Mouse (Mus musculus) limb, embryonic 13.5 days (tissue): Measurements from ENCODE around the gene Gpc3. TPM values are rescaled to one million over a fixed set of nuclear protein-coding genes. Genes with fewer than 3 reads are reported as not detected.
A peak's percentile ranks its signal among the peaks of the same experiment; 100 is the strongest.

Source experiments
- ATAC-seq: fragments of 200-750 bp; cut with Nextera tagmentation; 2 replicates; pipeline ENCODE4 v1.8.0; 2017; ENCODE audit warnings: low read depth, moderate number of reproducible peaks, moderate TSS enrichment; ENCODE audit not compliant: low FRiP score
- H3K27ac ChIP-seq: fragments of 300-500 bp; sonication (generic); 2 replicates; pipeline ENCODE4 v1.5.1; 2015; ENCODE audit warnings: inconsistent platforms, mild to moderate bottlenecking, moderate library complexity
- H3K27me3 ChIP-seq: fragments of 300-500 bp; sonication (generic); 2 replicates; pipeline ENCODE4 v1.6.1; 2015; ENCODE audit warnings: mild to moderate bottlenecking, inconsistent platforms
- H3K36me3 ChIP-seq: fragments of 300-500 bp; sonication (generic); 2 replicates; pipeline ENCODE4 v1.6.1; 2015; ENCODE audit warnings: inconsistent platforms, mild to moderate bottlenecking, moderate library complexity
- H3K4me1 ChIP-seq: fragments of 300-500 bp; sonication (generic); 2 replicates; pipeline ENCODE4 v1.6.1; 2015; ENCODE audit warnings: inconsistent platforms
- H3K4me2 ChIP-seq: fragments of 300-500 bp; sonication (generic); replicated peaks from 2 replicates; pipeline ENCODE4 v1.6.1; 2015; ENCODE audit warnings: inconsistent platforms, mild to moderate bottlenecking, moderate library complexity
- H3K4me3 ChIP-seq: fragments of 300-500 bp; sonication (generic); 2 replicates; pipeline ENCODE4 v1.5.1; 2015; ENCODE audit warnings: moderate library complexity, mild to moderate bottlenecking, inconsistent platforms
- H3K9ac ChIP-seq: fragments of 300-500 bp; sonication (generic); 2 replicates; pipeline ENCODE4 v1.6.1; 2015; ENCODE audit warnings: mild to moderate bottlenecking, inconsistent platforms
- H3K9me3 ChIP-seq: fragments of 300-500 bp; sonication (generic); 2 replicates; pipeline ENCODE4 v1.6.1; 2016; ENCODE audit warnings: inconsistent platforms
- WGBS: fragments of 180-500 bp; shearing (Covaris S2); methylation state at CpG from one replicate; pipeline ENCODE4 v1.1.7; 2015; 5-methylcytosine and 5-hydroxymethylcytosine counted together
- polyA plus RNA-seq: library from polyadenylated mRNA; unstranded; fragments of >200 nt; fragmentation: Nextera tagmentation; extraction: Ambion mirVana; gene quantifications from 2 replicates; pipeline ENCODE4 v1.2.1, GENCODE M21; 2015

Gene Gpc3
- 1,264 and 1,302 TPM in 2 replicates for polyA plus RNA-seq

DNA sequence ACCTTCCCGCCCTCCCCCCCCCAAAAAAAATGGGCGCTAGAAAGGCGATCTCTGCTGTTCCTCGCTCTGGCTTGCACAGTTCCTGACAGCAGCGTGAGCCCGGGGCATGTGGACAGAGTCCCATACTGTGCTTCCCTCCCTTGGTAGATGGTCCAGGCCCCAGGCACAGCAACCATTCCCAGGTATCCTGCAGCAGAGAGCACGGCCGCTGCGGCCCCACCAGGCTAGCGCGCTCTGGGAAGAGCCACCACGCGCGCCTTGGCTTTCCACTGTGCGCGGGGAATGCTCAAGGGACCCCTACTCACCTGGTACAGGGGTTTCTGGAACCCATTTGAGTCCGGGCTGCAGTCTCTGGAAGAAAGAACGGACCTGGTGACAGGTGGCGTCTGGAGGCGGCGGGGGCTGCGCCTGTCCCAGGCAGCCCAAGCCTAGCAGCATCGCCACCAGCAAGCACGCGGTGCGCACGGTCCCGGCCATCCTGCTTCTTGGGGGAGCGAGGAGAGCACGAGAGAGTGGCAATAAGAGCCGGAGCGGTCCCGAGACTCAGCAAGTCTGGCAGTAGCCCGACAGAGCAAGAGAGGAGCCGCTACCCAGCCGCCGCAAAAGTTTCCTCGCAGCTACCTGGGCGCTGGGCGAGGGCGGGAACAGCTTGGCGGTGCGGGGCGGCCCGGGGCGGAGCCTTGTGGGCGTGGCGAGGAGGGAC is at the start of gene Gpc3:
Gene Gpc3 (minus strand): TSS at position 623 of the 703 bp plus-strand sequence.
- H3K4me3 ChIP-seq, result peak within 1 kb of the TSS; percentile 68
- peak within 1 kb of the TSS; percentile 86 for H3K9ac ChIP-seq
- H3K9me3 ChIP-seq, result no peaks in the 10 kb centered on the region
- H3K27ac ChIP-seq, result peak within 1 kb of the TSS; percentile 91
- H3K36me3 ChIP-seq, result no peaks in the 10 kb centered on the region
- peaks cover 38% of the 10 kb centered on the region for H3K4me1 ChIP-seq
- H3K4me2 ChIP-seq, result peak within 1 kb of the TSS; percentile 62
- WGBS, result 18% methylated on average over 36 of the region's 48 CpGs
- H3K27me3 ChIP-seq, result peaks cover 14% of the 10 kb centered on the region; the same call in 1 of the 2 replicates
- peak; percentile 65 for ATAC-seq

GRCm38 (mm10) chrX:52651975-52652374 is 38.2 kb upstream of the Gpc3 start:
- 17% methylated on average over 10 of the region's 10 CpGs for WGBS
- Histone ChIP-seq H3K9ac (no peak overlapping the region), H3K4me1 (peaks cover 14% of the 10 kb centered on the region; the same call in 1 of the 2 replicates), H3K4me3 (no peak overlapping the region), H3K36me3 (no peaks in the 10 kb centered on the region), H3K27me3 (no peaks in the 10 kb centered on the region), H3K9me3 (no peaks in the 10 kb centered on the region), H3K27ac (peak overlapping the region; percentile 92), H3K4me2 (peak overlapping the region; percentile 39)
- peak; percentile 78 for ATAC-seq

- Histone ChIP-seq H3K4me3 (no peak overlapping the region), H3K27ac (peak overlapping the region; percentile 92), H3K9ac (no peak overlapping the region), H3K4me1 (peaks cover 14% of the 10 kb centered on the region; the same call in 1 of the 2 replicates), H3K4me2 (peak overlapping the region; percentile 39), H3K27me3 (no peaks in the 10 kb centered on the region), H3K9me3 (no peaks in the 10 kb centered on the region), H3K36me3 (no peaks in the 10 kb centered on the region)
- WGBS, result 21% methylated on average over 9 of the region's 9 CpGs
- peak; percentile 64; the same call in 1 of the 2 replicates for ATAC-seq
Measured at GRCm38 (mm10) chrX:52651472-52651948, 37.8 kb upstream of the Gpc3 start.

GRCm38 (mm10) chrX:52648910-52649785 is 35.4 kb upstream of the Gpc3 start:
- H3K9me3 ChIP-seq, result no peaks in the 10 kb centered on the region
- H3K36me3 ChIP-seq, result no peaks in the 10 kb centered on the region
- WGBS, result 25% methylated on average over 19 of the region's 19 CpGs
- H3K4me1 ChIP-seq, result peaks cover 30% of the 10 kb centered on the region
- H3K4me2 ChIP-seq, result peak overlapping the region; percentile 53
- H3K27me3 ChIP-seq, result no peaks in the 10 kb centered on the region
- peak overlapping the region; percentile 12; the same call in 1 of the 2 replicates for H3K4me3 ChIP-seq
- ATAC-seq, result no peak; the same call in 1 of the 2 replicates
- peak overlapping the region; percentile 75 for H3K27ac ChIP-seq
- H3K9ac ChIP-seq, result peak overlapping the region; percentile 13; the same call in 1 of the 2 replicates

DNA sequence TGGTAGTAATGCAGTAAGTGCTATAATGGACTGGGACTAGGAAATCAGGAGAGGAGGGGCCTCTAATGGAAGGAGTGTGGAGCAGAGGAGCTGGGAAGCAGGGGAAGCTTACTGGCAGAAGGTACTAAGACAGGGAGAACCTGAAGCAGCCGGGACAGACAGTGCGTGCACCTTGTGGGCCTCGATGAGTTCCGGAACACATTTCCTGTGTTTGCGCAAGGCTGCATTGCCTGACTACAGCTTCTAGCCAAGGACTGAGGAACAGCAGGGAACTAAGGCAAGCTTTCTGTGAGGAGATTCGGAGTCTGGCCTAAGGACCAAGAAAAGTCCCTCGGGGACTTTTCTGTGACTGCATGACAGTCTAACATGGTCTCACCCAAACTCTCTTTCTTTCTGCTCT is 30.6 kb upstream of the Gpc3 start:
- 41% methylated on average over 7 of the region's 7 CpGs for WGBS
- ATAC-seq, result no peak
- H3K27me3 ChIP-seq, result no peaks in the 10 kb centered on the region
- H3K27ac ChIP-seq, result peak overlapping the region; percentile 44; the same call in 1 of the 2 replicates
- H3K36me3 ChIP-seq, result no peaks in the 10 kb centered on the region
- peaks cover 39% of the 10 kb centered on the region for H3K4me1 ChIP-seq
- H3K4me3 ChIP-seq, result no peak overlapping the region
- peak overlapping the region; percentile 9; the same call in 1 of the 2 replicates for H3K4me2 ChIP-seq
- H3K9ac ChIP-seq, result no peak overlapping the region
- H3K9me3 ChIP-seq, result no peaks in the 10 kb centered on the region

GRCm38 (mm10) chrX:52643350-52643749 is 29.6 kb upstream of the Gpc3 start:
- 0 out of 2 replicates have a peak overlapping the region, but pooled peaks have one; percentile 15 for H3K27ac ChIP-seq

DNA sequence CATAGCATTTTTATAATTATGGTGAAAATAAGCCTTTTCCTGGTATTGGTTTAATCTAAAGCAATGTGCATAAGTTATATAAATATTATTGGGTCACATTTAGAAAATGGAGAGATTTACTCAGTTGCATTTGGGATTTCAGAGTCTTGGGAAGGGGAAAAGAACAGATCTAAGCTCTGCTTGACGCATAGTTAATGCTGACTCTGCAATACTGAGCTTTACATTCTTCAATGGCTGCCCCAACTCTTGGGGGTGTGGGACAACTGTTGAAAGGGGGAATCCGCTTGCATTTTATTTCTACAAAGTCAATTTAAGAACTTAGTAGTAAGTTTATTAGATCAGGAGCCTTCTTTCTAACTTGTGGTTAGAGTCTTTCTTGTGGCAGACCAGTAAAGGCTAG is 28.4 kb upstream of the Gpc3 start:
- H3K9me3 ChIP-seq, result no peaks in the 10 kb centered on the region
- H3K36me3 ChIP-seq, result no peaks in the 10 kb centered on the region
- no peak overlapping the region for H3K4me2 ChIP-seq
- no peak overlapping the region for H3K4me3 ChIP-seq
- H3K4me1 ChIP-seq, result peaks cover 34% of the 10 kb centered on the region
- 88% methylated on average over 2 of the region's 2 CpGs for WGBS
- H3K9ac ChIP-seq, result no peak overlapping the region
- H3K27me3 ChIP-seq, result no peaks in the 10 kb centered on the region
- ATAC-seq, result no peak
- no peak overlapping the region for H3K27ac ChIP-seq

More at GRCm38 (mm10) chrX:52643350-52643749, 29.6 kb upstream of the Gpc3 start:
- Histone ChIP-seq H3K9me3 (no peaks in the 10 kb centered on the region), H3K27me3 (no peaks in the 10 kb centered on the region), H3K4me2 (no peak overlapping the region), H3K4me3 (no peak overlapping the region), H3K4me1 (peaks cover 34% of the 10 kb centered on the region), H3K36me3 (no peaks in the 10 kb centered on the region), H3K9ac (no peak overlapping the region)
- WGBS, result 34% methylated on average over 2 of the region's 2 CpGs
- ATAC-seq, result no peak

GRCm38 (mm10) chrX:52637419-52637818 is 23.7 kb upstream of the Gpc3 start:
- Histone ChIP-seq H3K36me3 (no peaks in the 10 kb centered on the region), H3K4me3 (no peak overlapping the region), H3K27ac (no peak overlapping the region), H3K4me2 (no peak overlapping the region), H3K4me1 (0 out of 2 replicates have a peak, but pooled peaks cover 5% of the 10 kb centered on the region), H3K9ac (no peak overlapping the region), H3K9me3 (no peaks in the 10 kb centered on the region), H3K27me3 (no peaks in the 10 kb centered on the region)
- no peak for ATAC-seq

- Histone ChIP-seq H3K27me3 (no peaks in the 10 kb centered on the region), H3K4me3 (no peak overlapping the region), H3K9me3 (no peaks in the 10 kb centered on the region), H3K9ac (no peak overlapping the region), H3K36me3 (no peaks in the 10 kb centered on the region), H3K27ac (no peak overlapping the region), H3K4me2 (no peak overlapping the region), H3K4me1 (peaks cover 35% of the 10 kb centered on the region)
- no peak for ATAC-seq
- WGBS, result 56% methylated on average over 6 of the region's 6 CpGs
Measured at GRCm38 (mm10) chrX:52633976-52634375, 20.2 kb upstream of the Gpc3 start.

DNA sequence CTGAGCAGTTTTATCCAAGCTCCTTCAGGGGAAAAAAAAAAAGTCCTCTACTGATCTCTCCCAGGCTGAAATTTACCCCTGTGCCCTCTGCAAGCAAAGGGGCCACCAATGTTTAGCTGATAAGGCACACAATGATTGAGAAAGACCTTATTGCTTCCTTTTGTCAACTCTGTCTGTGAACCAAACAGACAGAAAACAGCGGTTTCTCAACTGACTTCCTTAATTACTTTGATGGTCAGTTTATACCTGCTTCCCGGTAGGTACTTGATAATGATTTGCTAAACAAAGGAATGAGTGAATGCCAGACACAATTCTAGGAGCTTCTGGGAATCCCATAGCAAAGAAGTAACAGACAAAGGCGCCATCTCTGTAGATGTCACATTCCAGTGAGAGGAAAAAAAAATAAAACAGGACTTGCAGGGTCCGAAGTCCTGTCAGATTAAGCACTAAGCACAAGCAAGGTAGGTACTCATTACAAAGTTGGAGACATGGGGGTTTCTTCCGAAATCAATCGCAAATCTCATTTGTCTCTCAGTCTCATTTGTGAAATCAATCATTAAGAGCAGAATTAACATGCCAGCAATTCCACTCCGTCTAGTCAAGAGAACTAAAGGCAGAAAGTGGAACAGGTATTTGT is 19.1 kb upstream of the Gpc3 start:
- Histone ChIP-seq H3K4me3 (no peak overlapping the region), H3K36me3 (no peaks in the 10 kb centered on the region), H3K27me3 (no peaks in the 10 kb centered on the region), H3K9me3 (no peaks in the 10 kb centered on the region), H3K4me1 (peaks cover 41% of the 10 kb centered on the region), H3K27ac (no peak overlapping the region), H3K4me2 (no peak overlapping the region), H3K9ac (no peak overlapping the region)
- no peak for ATAC-seq
- 27% methylated on average over 7 of the region's 7 CpGs for WGBS

DNA sequence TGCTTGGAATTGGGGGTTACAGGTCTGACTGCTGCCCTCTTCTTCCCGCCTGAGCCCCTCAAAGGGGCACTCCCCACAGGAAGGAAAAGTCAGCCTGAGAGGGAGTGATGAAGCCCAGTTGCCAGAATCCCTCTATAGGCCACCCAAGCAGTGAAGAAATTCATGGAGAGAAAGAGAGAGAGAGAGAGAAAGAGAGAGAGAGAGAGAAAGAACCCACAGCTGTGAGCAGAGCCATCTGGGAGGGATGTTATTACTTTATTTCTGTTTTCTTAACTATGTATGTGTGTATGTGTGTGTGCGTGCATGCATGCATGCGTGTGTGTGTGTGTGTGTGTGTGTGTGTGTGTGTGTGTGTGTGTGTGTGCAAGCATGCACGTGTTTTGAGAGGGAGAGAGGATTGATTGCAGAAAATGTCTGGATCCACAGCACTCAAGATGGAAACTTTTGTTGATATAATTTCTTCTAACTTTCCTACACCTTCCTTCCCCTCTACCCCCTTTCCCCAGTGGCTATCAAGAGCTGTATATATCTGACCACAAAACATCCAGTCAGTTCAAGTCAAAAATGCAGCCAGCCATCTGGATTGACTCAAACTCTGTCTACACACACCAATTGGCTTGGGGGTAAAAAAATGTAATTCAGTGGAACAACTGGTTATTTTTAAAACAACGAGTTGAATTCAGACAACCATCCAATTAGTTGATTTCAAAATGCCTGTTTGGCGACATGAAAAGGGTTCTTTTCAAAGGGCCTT is 13.4 kb upstream of the Gpc3 start:
- no peak overlapping the region for H3K4me3 ChIP-seq
- H3K27ac ChIP-seq, result peak overlapping the region; percentile 84
- H3K9me3 ChIP-seq, result no peaks in the 10 kb centered on the region
- H3K27me3 ChIP-seq, result no peaks in the 10 kb centered on the region
- H3K4me2 ChIP-seq, result no peak overlapping the region; the same call in 1 of the 2 replicates
- peaks cover 57% of the 10 kb centered on the region for H3K4me1 ChIP-seq
- no peak overlapping the region for H3K9ac ChIP-seq
- H3K36me3 ChIP-seq, result no peaks in the 10 kb centered on the region
- ATAC-seq, result peak; percentile 54; the same call in 1 of the 2 replicates
- WGBS, result 14% methylated on average over 4 of the region's 6 CpGs
